Mouse (Mus musculus) bone marrow macrophage, adult 2 months (primary cell): ENCODE results near the gene Eftud2. TPM values are rescaled to one million over a fixed set of nuclear protein-coding genes. Genes with fewer than 3 reads are reported as not detected.

Experiments
- H3K27ac ChIP-seq: 2 replicates; pipeline ENCODE4 v1.5.1; 2012; ENCODE audit warnings: low read depth, low read length; ENCODE audit not compliant: insufficient read depth
- H3K4me1 ChIP-seq: 2 replicates; pipeline ENCODE4 v1.6.1; 2012; ENCODE audit warnings: low read length; ENCODE audit not compliant: control insufficient read depth, insufficient read depth
- H3K4me3 ChIP-seq: 2 replicates; pipeline ENCODE4 v1.5.1; 2012; ENCODE audit warnings: mild to moderate bottlenecking, low read length, moderate library complexity; ENCODE audit not compliant: insufficient read depth
- CTCF ChIP-seq: IDR thresholded peaks from 2 replicates; pipeline ENCODE4 v1.5.1; 2012; ENCODE audit warnings: low read depth, mild to moderate bottlenecking, low read length, moderate library complexity
- POLR2A ChIP-seq: IDR thresholded peaks from 2 replicates; pipeline ENCODE4 v1.6.1; 2012; ENCODE audit warnings: mild to moderate bottlenecking, low read depth, low read length, borderline replicate concordance
- polyA plus RNA-seq: library from polyadenylated mRNA; stranded (reverse); fragments of >200 nt; gene quantifications from 2 replicates; pipeline ENCODE4 v1.2.4, GENCODE M21; 2012; ENCODE audit not compliant: missing spikeins, insufficient read depth, insufficient read length

Eftud2 gene
- polyA plus RNA-seq, 1 experiment = 40.2 TPM

DNA sequence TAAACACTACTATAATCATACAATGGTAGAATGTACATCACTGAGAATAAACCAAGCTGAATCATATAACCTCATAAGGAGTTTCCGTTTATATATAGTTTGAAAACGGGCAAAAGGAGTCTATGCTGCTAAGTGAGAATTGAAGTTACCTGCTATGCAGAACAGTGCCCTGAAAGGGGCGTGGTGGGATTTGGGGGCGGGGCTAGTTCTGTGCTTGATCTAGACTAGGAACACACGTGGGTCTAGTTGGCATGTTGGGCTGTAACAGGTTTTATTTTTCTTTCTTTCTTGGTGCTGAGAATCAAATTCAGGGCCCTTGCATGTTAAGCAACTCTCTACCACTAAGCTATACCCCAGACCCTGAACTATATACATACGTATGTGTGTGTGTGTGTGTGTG, 59.6 kb downstream of the Eftud2 start:
- Histone ChIP-seq H3K4me1 (no peaks in the 10 kb centered on the region), H3K27ac (no peak overlapping the region)
- TF ChIP-seq POLR2A (no peak), CTCF (no peak)

DNA sequence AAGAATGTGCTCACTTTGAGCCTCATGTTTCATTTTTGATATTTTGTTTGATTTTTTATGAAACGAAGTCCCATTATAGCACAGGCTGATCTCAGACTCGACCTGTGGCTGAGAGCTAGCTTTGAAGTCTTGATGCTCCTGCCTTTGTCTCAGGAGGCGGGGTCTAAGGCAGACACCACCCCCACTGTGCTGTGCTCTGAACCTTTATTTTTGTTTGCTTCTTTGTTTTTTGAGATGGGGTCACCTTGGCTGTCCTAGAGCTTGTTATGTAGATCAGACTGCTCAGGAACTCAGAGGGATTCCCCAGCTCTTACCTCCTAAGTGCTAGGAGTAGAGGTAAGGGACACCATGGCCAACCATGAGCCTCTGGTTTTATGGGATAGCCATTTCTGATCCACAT, 60.4 kb downstream of the Eftud2 start:
- H3K27ac ChIP-seq = no peak overlapping the region
- H3K4me1 ChIP-seq = no peaks in the 10 kb centered on the region
- TF ChIP-seq CTCF (no peak), POLR2A (no peak)

More for the DNA sequence above, 59.6 kb downstream of the Eftud2 start:
- no peak overlapping the region for H3K4me3 ChIP-seq

DNA sequence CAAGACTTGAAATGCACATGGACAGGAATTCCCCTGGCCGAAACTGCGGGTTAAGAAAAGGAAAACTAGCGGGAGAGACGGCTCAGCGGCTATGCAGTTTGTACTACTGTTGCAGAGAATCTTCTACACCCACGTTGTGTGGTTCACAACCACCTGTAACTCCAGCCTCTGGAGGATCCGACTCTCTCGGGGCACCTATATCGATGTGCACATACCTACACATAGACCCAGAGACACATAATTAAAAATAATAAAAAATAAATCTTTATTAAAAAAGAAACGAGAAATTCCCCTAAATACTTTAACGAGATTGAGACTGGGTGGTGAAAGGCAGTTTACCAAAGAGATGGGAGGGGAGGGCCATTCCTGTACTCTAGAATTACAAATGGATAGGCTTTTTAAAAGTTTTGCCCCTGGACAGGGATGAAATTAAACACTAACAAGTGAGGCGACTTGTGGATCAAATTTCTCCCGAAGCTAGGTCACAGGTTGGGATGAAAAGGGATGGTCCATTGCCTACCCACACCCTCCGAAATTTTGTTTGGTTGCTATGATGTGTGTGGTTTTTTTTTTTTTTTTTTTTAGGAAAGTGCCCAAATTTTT, 60.9 kb downstream of the Eftud2 start:
- no peak overlapping the region for H3K4me3 ChIP-seq
- no peak overlapping the region for H3K27ac ChIP-seq
- H3K4me1 ChIP-seq = no peaks in the 10 kb centered on the region
- TF ChIP-seq POLR2A = no peak
- TF ChIP-seq CTCF = no peak

More for the DNA sequence above, 60.4 kb downstream of the Eftud2 start:
- no peak overlapping the region for H3K4me3 ChIP-seq

DNA sequence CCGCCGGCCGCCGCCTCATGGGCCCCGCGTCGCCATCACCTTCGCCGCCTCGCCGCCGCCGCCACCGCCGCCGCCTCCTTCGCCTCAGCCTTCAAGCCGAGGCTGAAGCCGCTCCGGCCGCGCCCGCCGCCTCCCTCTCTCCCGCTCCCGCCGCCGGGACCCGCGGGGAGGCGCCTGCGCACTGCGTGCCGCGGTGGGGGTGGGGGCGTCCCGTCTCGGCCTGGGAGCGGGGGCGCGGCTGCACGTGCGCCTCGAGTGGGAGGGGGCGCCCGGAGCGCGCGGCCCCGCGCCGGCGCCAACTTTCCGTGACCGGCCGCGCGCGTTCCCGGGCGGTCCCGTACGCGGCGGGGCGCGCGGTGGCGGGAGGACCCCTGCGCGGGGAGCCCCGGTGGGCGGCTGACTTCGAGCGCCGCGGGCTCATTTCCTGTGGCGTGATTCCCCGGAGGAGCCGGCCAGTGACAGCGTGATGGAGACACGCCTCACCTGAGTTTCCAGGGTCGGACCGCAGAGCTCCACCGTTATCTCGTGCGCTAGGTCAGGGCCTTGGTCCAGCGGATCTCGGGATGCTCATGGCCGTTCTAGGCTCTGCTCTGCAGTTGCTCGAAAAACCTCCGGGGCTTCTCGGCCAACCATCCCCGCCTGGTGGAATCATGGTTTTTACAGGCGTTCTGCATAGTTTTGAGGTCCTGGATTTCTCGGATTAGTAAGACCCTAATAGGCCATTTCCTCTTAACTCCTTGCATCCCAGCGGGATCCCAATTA, 61.6 kb downstream of the Eftud2 start, which contains the start of gene Gjc1:
TSS of gene Gjc1 (minus strand) at position 680 of the 762 bp plus-strand sequence.
- TF ChIP-seq POLR2A (no peak), CTCF (no peak)
- Histone ChIP-seq H3K27ac (no peak within 1 kb of the TSS), H3K4me1 (no peaks in the 10 kb centered on the region), H3K4me3 (peak within 1 kb of the TSS; percentile 25)

DNA sequence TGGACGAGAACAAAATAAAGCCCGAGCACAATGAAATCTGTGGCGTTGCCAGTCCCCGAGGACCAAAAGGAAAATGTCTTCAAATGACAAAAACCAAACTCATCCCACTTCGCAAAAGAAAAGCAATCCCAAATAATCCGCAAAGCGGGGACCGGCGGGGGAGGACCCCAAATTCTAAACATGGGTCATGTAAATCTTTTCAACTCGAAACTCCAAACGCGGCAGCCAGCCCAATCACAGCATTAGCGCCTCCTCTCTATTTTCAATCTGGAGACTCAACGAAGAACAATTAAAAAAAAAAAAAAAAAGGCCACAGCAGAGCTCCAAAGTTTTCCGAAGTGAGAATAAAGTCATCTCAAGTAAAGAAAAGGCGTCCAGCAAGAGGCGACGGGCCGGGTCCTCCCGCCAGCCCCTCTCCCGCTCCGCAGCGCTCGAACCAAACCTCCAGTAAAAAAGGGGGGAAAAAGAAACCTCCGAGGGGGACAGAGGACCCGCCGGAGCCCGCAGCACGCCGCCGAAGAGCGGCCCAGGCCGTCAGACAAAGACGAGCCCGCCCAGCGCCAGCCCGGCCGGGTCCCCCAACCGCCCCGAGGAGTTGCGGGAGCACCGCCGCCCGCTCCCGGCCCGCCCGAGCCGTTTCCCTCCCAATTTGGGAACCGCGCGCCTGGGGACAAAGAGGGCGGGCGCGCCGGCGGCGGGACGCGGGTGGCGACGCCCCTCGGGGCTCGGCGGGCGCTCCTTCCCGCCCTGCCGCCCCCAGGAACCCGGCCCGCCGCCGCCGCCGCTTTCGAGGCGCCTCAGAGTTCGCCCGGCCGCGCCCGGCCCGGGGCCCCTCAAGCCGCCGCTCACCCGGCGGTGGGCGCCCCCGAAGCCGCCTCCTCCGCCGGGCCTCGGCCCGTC, 62.4 kb downstream of the Eftud2 start:
- Histone ChIP-seq H3K4me3 (peak overlapping the region; percentile 25), H3K4me1 (no peaks in the 10 kb centered on the region), H3K27ac (no peak overlapping the region)
- TF ChIP-seq CTCF (no peak), POLR2A (no peak)

DNA sequence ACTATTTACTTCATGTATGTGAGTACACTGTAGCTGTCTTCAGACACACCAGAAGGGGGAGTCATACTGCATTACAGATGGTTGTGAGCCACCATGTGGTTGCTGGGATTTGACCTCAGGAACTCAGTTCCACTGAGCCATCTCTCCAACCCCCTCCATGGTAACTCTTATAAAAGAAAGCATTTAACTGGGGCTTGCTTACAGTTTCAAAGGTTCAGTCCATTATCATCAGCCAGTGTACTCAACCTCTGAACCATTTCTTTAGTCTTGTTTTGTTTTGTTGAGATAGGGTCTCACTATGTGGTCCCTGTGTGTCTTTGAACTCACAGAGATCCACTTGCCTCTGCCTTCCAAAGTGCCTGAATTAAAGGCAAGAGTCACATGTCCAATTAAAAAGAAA, 65.9 kb downstream of the Eftud2 start:
- TF ChIP-seq CTCF = no peak
- H3K27ac ChIP-seq = no peak overlapping the region
- no peaks in the 10 kb centered on the region for H3K4me1 ChIP-seq
- H3K4me3 ChIP-seq = no peak overlapping the region

DNA sequence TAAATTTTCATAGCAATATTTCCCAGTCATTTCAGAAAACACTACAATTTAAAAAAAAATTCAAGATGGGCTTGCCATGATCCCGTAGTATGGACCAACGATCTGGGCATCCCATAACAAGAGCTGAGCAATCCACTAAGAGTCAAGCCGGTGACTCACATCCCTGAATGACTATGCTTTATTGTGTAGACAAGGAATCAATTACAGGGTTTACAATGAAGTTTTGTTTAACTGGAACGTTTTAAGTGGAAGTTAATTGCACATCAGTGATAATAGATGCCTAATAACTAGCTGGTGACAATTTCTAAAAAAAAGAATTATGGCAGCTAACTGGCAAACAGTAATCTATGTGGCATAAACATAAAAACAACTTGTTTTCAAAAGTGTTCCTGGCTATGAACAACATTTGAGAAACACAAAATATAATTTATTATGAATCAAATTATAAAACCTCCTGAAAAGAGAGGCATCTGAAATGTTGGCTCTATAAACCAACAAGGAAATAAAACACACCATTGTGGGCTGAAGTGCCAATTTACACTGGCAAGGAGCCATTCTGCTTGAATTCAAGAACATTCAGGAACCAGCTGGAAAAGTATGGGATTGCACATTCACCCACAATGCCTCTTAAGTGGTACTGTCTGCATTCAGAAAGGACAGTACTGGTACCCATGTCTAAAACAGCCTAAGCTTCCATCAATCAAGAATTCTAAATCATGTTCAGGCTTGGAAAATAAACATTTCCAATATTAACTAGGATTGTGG, 69.9 kb downstream of the Eftud2 start:
- Histone ChIP-seq H3K4me1 (no peaks in the 10 kb centered on the region), H3K4me3 (no peak overlapping the region), H3K27ac (no peak overlapping the region)
- TF ChIP-seq CTCF (no peak), POLR2A (no peak)

DNA sequence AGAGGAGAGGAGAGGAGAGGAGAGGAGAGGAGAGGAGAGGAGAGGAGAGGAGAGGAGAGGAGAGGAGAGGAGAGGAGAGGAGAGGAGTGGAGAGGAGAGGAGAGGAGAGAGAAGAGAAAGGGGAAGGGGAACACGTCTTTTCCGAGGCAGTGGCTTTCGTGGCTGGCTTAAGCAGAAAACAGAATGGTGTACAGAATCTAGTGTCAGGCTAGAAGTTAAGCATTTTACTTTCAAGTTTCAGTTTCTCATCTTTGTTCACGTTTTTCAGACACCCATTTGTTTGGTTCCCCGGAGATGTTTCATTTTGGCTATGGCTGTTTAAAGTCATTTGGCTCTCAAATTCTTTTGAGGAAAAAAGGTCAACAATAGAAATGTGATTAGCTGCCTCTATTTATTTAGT, 72.5 kb downstream of the Eftud2 start:
- Histone ChIP-seq H3K4me1 (no peaks in the 10 kb centered on the region), H3K4me3 (no peak overlapping the region), H3K27ac (no peak overlapping the region)
- TF ChIP-seq CTCF (no peak), POLR2A (no peak)

DNA sequence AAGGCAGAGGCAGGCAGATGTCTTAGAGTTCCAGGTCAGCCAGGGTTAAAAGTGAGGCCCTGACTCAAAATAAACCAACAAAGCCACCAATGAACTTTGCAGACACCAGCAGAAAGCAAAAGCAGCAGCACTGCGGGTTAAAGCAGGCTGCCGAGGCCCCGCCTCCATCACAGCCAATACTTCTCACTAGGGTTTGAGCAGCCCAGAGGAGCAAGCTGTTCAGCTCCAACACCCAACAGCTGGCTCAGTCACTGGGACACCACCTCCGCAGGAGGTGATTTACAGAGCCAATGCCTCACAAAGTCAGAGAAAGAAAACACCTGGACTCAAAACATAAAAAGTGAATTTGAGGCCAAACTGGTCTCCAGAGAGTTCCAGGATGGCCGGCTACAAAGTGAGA, 77.3 kb downstream of the Eftud2 start:
- no peak overlapping the region for H3K27ac ChIP-seq
- TF ChIP-seq POLR2A (no peak), CTCF (no peak)
- H3K4me3 ChIP-seq = no peak overlapping the region
- H3K4me1 ChIP-seq = no peaks in the 10 kb centered on the region
